Mouse (Mus musculus): Measurements from ENCODE around the gene Capn1. TPM values are rescaled to one million over a fixed set of nuclear protein-coding genes. Genes with fewer than 3 reads are reported as not detected.

Capn1 gene
- polyA plus RNA-seq, 2 experiments from 2014 or later = 40.2 to 45.3 TPM

GRCm38 (mm10) chr19:6038326-6038725 lies 22.6 kb upstream of the Capn1 start:
- no peak for ATAC-seq

GRCm38 (mm10) chr19:6037695-6038094 lies 22.0 kb upstream of the Capn1 start:
- ATAC-seq = no peak

GRCm38 (mm10) chr19:6035966-6036585 lies 20.4 kb upstream of the Capn1 start:
- ATAC-seq = no peak

GRCm38 (mm10) chr19:6030520-6031280 lies 15.0 kb upstream of the Capn1 start:
- no peak for ATAC-seq

GRCm38 (mm10) chr19:6029426-6029825 lies 13.7 kb upstream of the Capn1 start:
- ATAC-seq = no peak

- no peak for ATAC-seq
These were observed 13.3 kb upstream of the Capn1 start for GRCm38 (mm10) chr19:6028991-6029390.

- ATAC-seq = no peak
These were observed 8.2 kb upstream of the Capn1 start for GRCm38 (mm10) chr19:6023930-6024329.

- no peak for ATAC-seq
These were observed 7.4 kb upstream of the Capn1 start for GRCm38 (mm10) chr19:6023059-6023458.

GRCm38 (mm10) chr19:6020276-6020675 lies 4.6 kb upstream of the Capn1 start:
- ATAC-seq = no peak

- peak; percentile 58 for ATAC-seq
These were observed 2.7 kb upstream of the Capn1 start for GRCm38 (mm10) chr19:6018142-6019089.

- ATAC-seq = no peak
These were observed 835 bp upstream of the Capn1 start for GRCm38 (mm10) chr19:6016532-6016931.

GRCm38 (mm10) chr19:6014991-6015510 lies 646 bp downstream of the Capn1 start:
- ATAC-seq = peak; percentile 68

- ATAC-seq = no peak
These were observed 2.0 kb downstream of the Capn1 start for GRCm38 (mm10) chr19:6013691-6014090.

GRCm38 (mm10) chr19:6009137-6009536 lies 6.6 kb downstream of the Capn1 start:
- ATAC-seq = no peak

- no peak for ATAC-seq
These were observed 8.7 kb downstream of the Capn1 start for GRCm38 (mm10) chr19:6007013-6007412.

GRCm38 (mm10) chr19:6005541-6005940 lies 10.2 kb downstream of the Capn1 start:
- ATAC-seq = no peak

GRCm38 (mm10) chr19:5999969-6000368 lies 15.7 kb downstream of the Capn1 start:
- no peak for ATAC-seq

GRCm38 (mm10) chr19:5998180-5998579 lies 17.5 kb downstream of the Capn1 start:
- no peak for ATAC-seq

GRCm38 (mm10) chr19:5994711-5995110 lies 21.0 kb downstream of the Capn1 start:
- no peak for ATAC-seq

- no peak for ATAC-seq
These were observed 23.7 kb downstream of the Capn1 start for GRCm38 (mm10) chr19:5992012-5992411.

- ATAC-seq = no peak
These were observed 24.2 kb downstream of the Capn1 start for GRCm38 (mm10) chr19:5991467-5991866.

GRCm38 (mm10) chr19:5990921-5991320 lies 24.8 kb downstream of the Capn1 start:
- no peak for ATAC-seq

GRCm38 (mm10) chr19:5990033-5990432 lies 25.7 kb downstream of the Capn1 start:
- ATAC-seq = no peak
